Mouse (Mus musculus): ENCODE results near the gene Fanci. TPM values are rescaled to one million over a fixed set of nuclear protein-coding genes. Genes with fewer than 3 reads are reported as not detected.
A peak's percentile ranks its signal among the peaks of the same experiment; 100 is the strongest.

Gene Fanci
- total RNA-seq, 1 experiment = 33.0 TPM

DNA sequence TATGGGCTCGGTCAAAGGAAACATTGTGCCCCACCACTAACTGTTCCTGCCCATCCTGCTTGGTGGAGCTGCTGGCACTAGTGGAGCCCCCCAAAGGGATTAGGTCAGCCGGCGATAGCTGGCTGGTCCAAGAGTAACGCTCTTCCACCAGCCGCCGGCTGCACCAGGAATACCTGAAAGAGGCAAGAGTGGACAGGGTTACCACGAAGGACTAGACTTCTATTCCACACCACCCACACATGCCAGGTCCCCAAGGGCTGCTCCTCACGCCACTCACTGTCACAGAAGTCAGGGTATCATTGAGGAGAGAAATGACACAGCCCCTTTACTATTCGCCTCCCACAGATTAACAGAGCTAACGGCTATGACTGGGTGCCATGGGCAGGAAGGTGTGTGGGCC, 70.0 kb downstream of the Fanci start:
- Histone ChIP-seq H3K4me3 (ENCODE audit: insufficient read depth in 1 of 2, low read depth in 1 of 2, low read length in 2 of 2, poor library complexity in 1 of 2, severe bottlenecking in 1 of 2) (no peak overlapping the region), H3K36me3 (ENCODE audit: control insufficient read depth, insufficient read depth, low read length, poor library complexity, severe bottlenecking) (peaks cover 68% of the 10 kb centered on the region), H3K9ac (ENCODE audit: insufficient read depth, low read depth, low read length, poor library complexity, severe bottlenecking) (no peak overlapping the region), H3K27ac (ENCODE audit: insufficient read depth, low read depth, low read length, poor library complexity, severe bottlenecking) (no peak overlapping the region), H3K4me1 (ENCODE audit: control insufficient read depth in 2 of 2, insufficient read depth in 2 of 2, low read length in 2 of 2, poor library complexity in 1 of 2) (peaks cover 0 to 2% of the 10 kb centered on the region in 2 experiments; a peak in 2 of 4 replicates), H3K9me3 (ENCODE audit: control insufficient read depth, insufficient read depth, low read depth, low read length) (no peaks in the 10 kb centered on the region)
- DNase-seq (ENCODE audit: low read depth, low spot score) = no peak
- TF ChIP-seq MAFK (IDR thresholded peaks at IDR 0.05; ENCODE audit: insufficient read depth, low read depth, low read length) = no peak
- in situ Hi-C loops (cut with MboI; ENCODE audit: low sequenced_read_pairs in 2 of 2, unreplicated experiment in 2 of 2) = no loop called here

DNA sequence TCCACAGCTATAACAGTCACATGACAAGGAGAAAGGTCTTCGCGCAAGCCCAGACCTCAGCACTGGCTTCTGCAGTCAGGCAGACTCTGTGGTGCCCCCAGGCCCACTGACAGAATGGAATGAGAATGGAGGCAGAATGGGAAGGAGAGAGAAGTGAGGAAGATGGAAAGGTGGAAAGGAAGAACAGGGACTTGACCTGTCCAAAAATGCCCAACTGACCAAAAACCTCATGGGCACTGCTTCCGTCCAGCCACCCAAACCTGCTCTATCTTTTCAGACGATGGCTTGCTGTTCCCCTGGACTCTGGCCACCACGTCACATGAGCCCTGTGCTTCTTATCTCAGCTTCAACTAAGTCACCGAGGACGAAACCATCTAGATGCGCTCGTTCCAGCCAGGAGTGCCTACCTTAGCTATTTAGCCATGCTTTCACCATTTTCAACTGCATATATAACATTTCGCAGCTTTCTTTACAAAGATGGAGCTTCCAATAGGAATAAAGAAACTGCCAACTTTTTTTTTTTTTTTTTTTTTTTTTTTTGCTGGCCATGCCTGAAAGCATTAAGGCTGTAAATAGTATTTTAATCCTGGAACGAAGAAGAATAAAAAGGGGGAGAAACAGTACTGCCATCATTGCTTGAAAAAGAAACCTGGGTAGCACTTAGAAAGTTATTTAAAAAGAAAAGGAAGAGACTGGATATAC, 71.8 kb downstream of the Fanci start:
- no peak for DNase-seq (ENCODE audit: low read depth, low spot score)
- Histone ChIP-seq H3K9me3 (ENCODE audit: control insufficient read depth, insufficient read depth, low read depth, low read length) (no peaks in the 10 kb centered on the region), H3K4me1 (ENCODE audit: control insufficient read depth in 2 of 2, insufficient read depth in 2 of 2, low read length in 2 of 2, poor library complexity in 1 of 2) (peaks cover 2 to 9% of the 10 kb centered on the region in 2 experiments; a peak in 3 of 4 replicates), H3K9ac (ENCODE audit: insufficient read depth, low read depth, low read length, poor library complexity, severe bottlenecking) (0 out of 2 replicates have a peak overlapping the region, but pooled peaks have one; percentile 7), H3K4me3 (ENCODE audit: insufficient read depth in 1 of 2, low read depth in 1 of 2, low read length in 2 of 2, poor library complexity in 1 of 2, severe bottlenecking in 1 of 2) (0 out of 4 replicates have a peak overlapping the region, but pooled peaks of 1 of the 2 experiments have one; percentile 90), H3K36me3 (ENCODE audit: control insufficient read depth, insufficient read depth, low read length, poor library complexity, severe bottlenecking) (peaks cover 53% of the 10 kb centered on the region), H3K27ac (ENCODE audit: insufficient read depth, low read depth, low read length, poor library complexity, severe bottlenecking) (no peak overlapping the region)
- TF ChIP-seq HCFC1 (IDR thresholded peaks at IDR 0.05; ENCODE audit: borderline replicate concordance, insufficient read depth, low read length) (no peak), ZNF384 (IDR thresholded peaks at IDR 0.05; ENCODE audit: low read depth, low read length) (peak; percentile 53; the same call in 1 of the 2 replicates)
- in situ Hi-C loops (cut with MboI; ENCODE audit: low sequenced_read_pairs in 2 of 2, unreplicated experiment in 2 of 2) = no loop called here

GRCm38 (mm10) chr7:79464776-79465420, 73.2 kb downstream of the Fanci start:
- Histone ChIP-seq H3K4me1 (ENCODE audit: control insufficient read depth in 2 of 2, insufficient read depth in 2 of 2, low read length in 2 of 2, poor library complexity in 1 of 2) (peaks cover 2 to 16% of the 10 kb centered on the region in 2 experiments; a peak in 3 of 4 replicates), H3K9me3 (ENCODE audit: control insufficient read depth, insufficient read depth, low read depth, low read length) (no peaks in the 10 kb centered on the region), H3K4me3 (ENCODE audit: insufficient read depth in 1 of 2, low read depth in 1 of 2, low read length in 2 of 2, poor library complexity in 1 of 2, severe bottlenecking in 1 of 2) (peak overlapping the region; percentile 75 to 90), H3K27ac (ENCODE audit: insufficient read depth, low read depth, low read length, poor library complexity, severe bottlenecking) (no peak overlapping the region), H3K36me3 (ENCODE audit: control insufficient read depth, insufficient read depth, low read length, poor library complexity, severe bottlenecking) (peaks cover 39% of the 10 kb centered on the region), H3K9ac (ENCODE audit: insufficient read depth, low read depth, low read length, poor library complexity, severe bottlenecking) (peak overlapping the region; percentile 84)
- no peak for DNase-seq (ENCODE audit: low read depth, low spot score)
- in situ Hi-C loops (cut with MboI; ENCODE audit: low sequenced_read_pairs in 2 of 2, unreplicated experiment in 2 of 2) = no loop called here
- TF ChIP-seq CHD2 (IDR thresholded peaks at IDR 0.05; ENCODE audit: low read depth, low read length) (no peak), ZC3H11A (IDR thresholded peaks at IDR 0.05; ENCODE audit: borderline replicate concordance, low read depth, low read length) (no peak), HCFC1 (IDR thresholded peaks at IDR 0.05; ENCODE audit: borderline replicate concordance, insufficient read depth, low read length) (no peak), ZNF384 (IDR thresholded peaks at IDR 0.05; ENCODE audit: low read depth, low read length) (no peak)

DNA sequence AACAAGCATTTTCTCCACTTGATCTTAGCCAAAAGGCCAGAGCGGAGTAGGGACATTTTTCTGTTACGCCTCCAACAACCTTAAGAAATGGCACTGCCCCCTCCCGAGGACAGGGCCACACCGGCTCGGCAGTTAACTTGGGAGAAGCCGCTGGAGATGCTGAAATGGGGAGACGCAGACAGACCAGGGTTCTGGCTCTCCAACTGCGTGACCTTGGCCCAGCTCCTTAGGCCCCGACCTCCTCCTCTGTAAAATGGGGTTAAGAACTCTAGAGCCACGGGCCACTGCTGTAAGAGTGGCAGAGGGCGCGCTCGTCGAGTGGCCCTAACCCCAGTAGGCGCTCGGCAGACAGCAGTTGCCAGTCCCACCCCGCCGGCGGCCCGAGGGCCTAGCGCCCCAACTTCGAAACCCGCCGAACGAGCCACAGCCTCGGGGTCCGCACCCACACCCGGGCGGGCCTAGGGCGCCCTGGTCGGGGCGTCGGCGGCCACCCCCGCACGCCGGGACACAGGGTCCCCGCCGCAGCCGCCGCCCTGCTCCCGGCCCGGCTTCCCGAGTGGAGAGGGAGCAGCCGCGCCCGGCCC, 73.8 kb downstream of the Fanci start:
- DNase-seq (ENCODE audit: low read depth, low spot score) = no peak
- TF ChIP-seq HCFC1 (IDR thresholded peaks at IDR 0.05; ENCODE audit: borderline replicate concordance, insufficient read depth, low read length) (no peak), ZNF384 (IDR thresholded peaks at IDR 0.05; ENCODE audit: low read depth, low read length) (no peak), ZC3H11A (IDR thresholded peaks at IDR 0.05; ENCODE audit: borderline replicate concordance, low read depth, low read length) (no peak)
- no peaks in the 10 kb centered on the region for H3K9me3 ChIP-seq (ENCODE audit: control insufficient read depth, insufficient read depth, low read depth, low read length)
- H3K4me1 ChIP-seq (ENCODE audit: control insufficient read depth in 2 of 2, insufficient read depth in 2 of 2, low read length in 2 of 2, poor library complexity in 1 of 2) = peaks cover 2 to 16% of the 10 kb centered on the region in 2 experiments; a peak in 3 of 4 replicates
- peaks cover 33% of the 10 kb centered on the region for H3K36me3 ChIP-seq (ENCODE audit: control insufficient read depth, insufficient read depth, low read length, poor library complexity, severe bottlenecking)
- peak overlapping the region; percentile 75 to 90 for H3K4me3 ChIP-seq (ENCODE audit: insufficient read depth in 1 of 2, low read depth in 1 of 2, low read length in 2 of 2, poor library complexity in 1 of 2, severe bottlenecking in 1 of 2)
- in situ Hi-C loops (cut with MboI; ENCODE audit: low sequenced_read_pairs in 2 of 2, unreplicated experiment in 2 of 2) = no loop called here
- peak overlapping the region; percentile 84 for H3K9ac ChIP-seq (ENCODE audit: insufficient read depth, low read depth, low read length, poor library complexity, severe bottlenecking)
- 0 out of 2 replicates have a peak overlapping the region, but pooled peaks have one; percentile 6 for H3K27ac ChIP-seq (ENCODE audit: insufficient read depth, low read depth, low read length, poor library complexity, severe bottlenecking)

All from ES-E14 (cell line).